Mouse (Mus musculus) stomach, embryonic 14.5 days (tissue): ENCODE data around the gene Slc35b3. TPM values are rescaled to one million over a fixed set of nuclear protein-coding genes. Genes with fewer than 3 reads are reported as not detected.

Experiments
- ATAC-seq: fragments of 200-750 bp; cut with Nextera tagmentation; 2 replicates; pipeline ENCODE4 v1.8.0; 2017; ENCODE audit warnings: low read depth, moderate TSS enrichment; ENCODE audit not compliant: insufficient number of reproducible peaks, insufficient read depth, low FRiP score
- H3K27ac ChIP-seq: fragments of 300-500 bp; sonication (generic); 2 replicates; pipeline ENCODE4 v1.5.1; 2014; ENCODE audit warnings: mild to moderate bottlenecking, low read length, moderate library complexity, mixed read lengths
- H3K27me3 ChIP-seq: fragments of 300-500 bp; sonication (generic); 2 replicates; pipeline ENCODE4 v1.6.1; 2014; ENCODE audit warnings: low read length, control low read depth, mixed read lengths; ENCODE audit not compliant: control insufficient read depth, insufficient read depth
- H3K36me3 ChIP-seq: fragments of 300-500 bp; sonication (generic); 2 replicates; pipeline ENCODE4 v1.6.1; 2014; ENCODE audit warnings: mild to moderate bottlenecking, control low read depth, low read length, moderate library complexity, mixed read lengths; ENCODE audit not compliant: control insufficient read depth, insufficient read depth
- H3K4me1 ChIP-seq: fragments of 300-500 bp; sonication (generic); 2 replicates; pipeline ENCODE4 v1.6.1; 2014; ENCODE audit warnings: low read length, control low read depth, mixed read lengths; ENCODE audit not compliant: control insufficient read depth, insufficient read depth
- H3K4me2 ChIP-seq: fragments of 300-500 bp; sonication (generic); replicated peaks from 2 replicates; pipeline ENCODE4 v1.6.1; 2014; ENCODE audit warnings: low read depth, low read length, control low read depth
- H3K4me3 ChIP-seq: fragments of 300-500 bp; sonication (generic); 2 replicates; pipeline ENCODE4 v1.5.1; 2014; ENCODE audit warnings: low read depth, low read length, control low read depth
- H3K9ac ChIP-seq: fragments of 300-500 bp; sonication (generic); replicated peaks from 2 replicates; pipeline ENCODE4 v1.6.1; 2014; ENCODE audit warnings: low read depth, mild to moderate bottlenecking, control low read depth, low read length, moderate library complexity, mixed read lengths
- H3K9me3 ChIP-seq: fragments of 300-500 bp; sonication (generic); 2 replicates; pipeline ENCODE4 v1.6.1; 2016; ENCODE audit warnings: low read depth, low read length, control low read depth; ENCODE audit not compliant: control insufficient read depth
- WGBS: fragments of 180-500 bp; shearing (Covaris S2); extraction: QIAGEN DNeasy Blood & Tissue Kit; methylation state at CpG from one replicate; pipeline ENCODE4 v1.1.7; 2014; 5-methylcytosine and 5-hydroxymethylcytosine counted together
- polyA plus RNA-seq: library from polyadenylated mRNA; unstranded; fragments of >200 nt; fragmentation: Nextera tagmentation; extraction: Ambion mirVana; gene quantifications from 2 replicates; pipeline ENCODE4 v1.2.1, GENCODE M21; 2014

Gene Slc35b3
- polyA plus RNA-seq, 1 experiment from 2014 or later, result 52.3 TPM

DNA sequence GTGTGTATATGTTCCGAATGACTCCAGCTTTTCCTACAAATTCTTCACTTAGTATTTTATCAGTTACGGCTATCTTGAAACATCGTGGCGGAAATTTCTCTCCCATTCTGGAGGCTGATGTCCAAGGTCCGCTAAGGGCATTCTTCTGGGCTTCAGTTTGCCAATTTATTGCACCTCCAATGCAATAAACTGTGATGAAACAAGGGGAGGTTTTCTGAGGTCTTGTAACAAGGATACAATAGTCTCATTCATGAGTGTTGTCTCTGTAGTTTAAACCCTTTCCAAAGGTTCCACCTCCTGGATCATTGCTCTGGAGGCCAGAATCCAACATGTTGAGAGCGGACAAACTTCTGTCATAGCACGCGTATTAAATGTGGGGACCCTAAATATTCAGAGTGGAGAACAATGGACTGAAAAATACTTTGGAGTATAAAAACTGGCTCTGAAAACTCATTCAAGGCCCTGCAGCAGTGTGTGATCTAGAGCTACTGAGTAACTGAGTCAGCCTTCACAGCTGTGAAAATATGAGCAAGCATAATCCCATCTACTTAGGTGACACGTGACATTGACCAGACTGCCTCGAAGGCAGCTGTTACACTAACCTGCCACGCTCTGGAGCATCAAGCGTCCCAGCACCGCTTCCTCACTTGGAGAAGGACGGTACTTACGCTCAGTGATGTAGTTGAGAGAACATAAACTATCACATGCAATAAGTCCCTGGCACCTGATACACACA, 30.7 kb downstream of the Slc35b3 start:
- H3K4me1 ChIP-seq, result no peaks in the 10 kb centered on the region
- no peak overlapping the region for H3K9ac ChIP-seq
- no peak overlapping the region for H3K4me2 ChIP-seq
- no peak for ATAC-seq
- 93% methylated on average over 15 of the region's 15 CpGs for WGBS
- H3K9me3 ChIP-seq, result no peaks in the 10 kb centered on the region
- no peaks in the 10 kb centered on the region for H3K27me3 ChIP-seq
- no peak overlapping the region for H3K27ac ChIP-seq
- peaks cover 16% of the 10 kb centered on the region for H3K36me3 ChIP-seq
- no peak overlapping the region for H3K4me3 ChIP-seq

DNA sequence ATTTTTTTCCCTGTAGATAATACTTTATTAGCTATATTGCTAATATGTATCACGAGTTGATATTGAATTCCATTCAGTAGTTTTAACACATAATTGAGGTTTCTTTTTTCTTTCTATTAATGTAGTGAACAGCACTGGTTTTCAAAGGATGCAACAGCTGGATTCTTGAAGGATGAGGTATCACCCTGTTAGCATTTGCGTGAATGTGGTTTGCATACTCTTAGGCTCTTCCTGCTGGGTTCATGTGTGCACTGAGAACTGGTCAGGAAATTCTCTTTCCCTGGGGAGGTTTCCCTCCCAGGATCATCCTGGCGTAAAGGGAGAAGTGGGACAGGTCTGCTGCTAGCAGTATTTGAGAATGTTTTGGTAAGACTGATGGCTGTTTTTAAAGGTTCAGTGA, 38.0 kb downstream of the Slc35b3 start:
- H3K27me3 ChIP-seq, result no peaks in the 10 kb centered on the region
- H3K4me2 ChIP-seq, result no peak overlapping the region
- WGBS, result 53% methylated on average over 3 of the region's 3 CpGs
- no peak overlapping the region for H3K9ac ChIP-seq
- no peaks in the 10 kb centered on the region for H3K9me3 ChIP-seq
- no peak overlapping the region for H3K4me3 ChIP-seq
- no peak for ATAC-seq
- H3K27ac ChIP-seq, result no peak overlapping the region
- H3K36me3 ChIP-seq, result no peaks in the 10 kb centered on the region
- H3K4me1 ChIP-seq, result no peaks in the 10 kb centered on the region

DNA sequence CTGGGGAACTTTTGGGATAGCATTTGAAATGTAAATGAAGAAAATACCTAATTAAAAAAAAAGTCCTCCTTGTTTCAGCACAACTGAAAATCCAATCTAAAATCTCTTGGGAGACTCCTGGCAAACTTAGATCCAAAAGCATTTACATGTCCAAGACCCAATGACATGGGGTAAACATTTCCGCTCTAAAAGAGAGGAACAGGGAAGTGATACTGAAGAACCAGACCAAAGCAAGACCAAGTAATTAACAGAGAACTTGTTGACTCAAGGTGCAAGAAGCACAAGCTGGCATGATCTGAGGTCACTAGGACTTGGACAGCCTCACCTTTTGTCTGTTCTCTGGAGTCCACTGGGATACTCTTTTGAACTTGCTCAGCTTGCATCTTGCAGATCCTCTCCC, 39.4 kb downstream of the Slc35b3 start:
- no peak overlapping the region for H3K4me3 ChIP-seq
- ATAC-seq, result no peak
- no peak overlapping the region for H3K27ac ChIP-seq

DNA sequence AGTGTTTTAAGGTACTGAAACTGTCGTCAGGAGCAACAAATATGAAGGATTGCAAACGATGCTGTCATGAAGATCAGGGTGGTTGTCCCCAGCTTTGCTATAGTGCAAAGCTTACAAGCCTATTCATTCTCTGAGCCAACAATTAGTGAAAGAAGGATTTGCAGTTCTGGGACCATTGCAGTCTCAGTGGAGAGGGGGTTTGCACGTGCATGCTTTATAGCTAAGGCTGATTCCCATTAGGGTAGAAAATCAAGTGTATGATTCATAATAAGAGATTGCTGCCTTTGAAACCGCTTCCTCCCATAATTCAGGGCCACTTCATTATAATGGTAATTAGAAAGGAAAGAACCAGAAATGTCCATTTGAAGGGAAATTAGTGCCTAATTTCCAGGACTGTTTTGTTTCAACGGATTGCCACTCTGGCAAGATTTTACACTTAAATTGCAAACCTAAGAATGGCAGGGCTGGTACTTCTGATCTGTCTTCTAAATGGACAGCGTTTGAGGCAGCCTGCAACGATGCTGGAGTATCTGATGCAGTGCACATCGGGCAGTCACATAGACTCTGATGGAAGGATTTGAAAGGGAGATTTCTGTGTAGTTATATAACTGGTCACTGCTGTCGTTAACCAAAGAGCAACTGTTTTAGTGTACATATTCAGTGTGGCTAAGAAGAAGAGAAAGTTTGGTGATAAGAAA, 42.3 kb downstream of the Slc35b3 start:
- no peak overlapping the region for H3K27ac ChIP-seq
- H3K27me3 ChIP-seq, result no peaks in the 10 kb centered on the region
- no peaks in the 10 kb centered on the region for H3K36me3 ChIP-seq
- no peak overlapping the region for H3K4me3 ChIP-seq
- no peak for ATAC-seq
- H3K4me1 ChIP-seq, result no peaks in the 10 kb centered on the region
- no peak overlapping the region for H3K9ac ChIP-seq
- 76% methylated on average over 9 of the region's 9 CpGs for WGBS
- H3K9me3 ChIP-seq, result no peaks in the 10 kb centered on the region
- no peak overlapping the region for H3K4me2 ChIP-seq

More for the DNA sequence above, 39.4 kb downstream of the Slc35b3 start:
- no peaks in the 10 kb centered on the region for H3K9me3 ChIP-seq
- 89% methylated on average over 1 of the region's 1 CpGs for WGBS
- no peak overlapping the region for H3K9ac ChIP-seq
- no peaks in the 10 kb centered on the region for H3K27me3 ChIP-seq
- no peaks in the 10 kb centered on the region for H3K4me1 ChIP-seq
- H3K36me3 ChIP-seq, result no peaks in the 10 kb centered on the region
- no peak overlapping the region for H3K4me2 ChIP-seq

DNA sequence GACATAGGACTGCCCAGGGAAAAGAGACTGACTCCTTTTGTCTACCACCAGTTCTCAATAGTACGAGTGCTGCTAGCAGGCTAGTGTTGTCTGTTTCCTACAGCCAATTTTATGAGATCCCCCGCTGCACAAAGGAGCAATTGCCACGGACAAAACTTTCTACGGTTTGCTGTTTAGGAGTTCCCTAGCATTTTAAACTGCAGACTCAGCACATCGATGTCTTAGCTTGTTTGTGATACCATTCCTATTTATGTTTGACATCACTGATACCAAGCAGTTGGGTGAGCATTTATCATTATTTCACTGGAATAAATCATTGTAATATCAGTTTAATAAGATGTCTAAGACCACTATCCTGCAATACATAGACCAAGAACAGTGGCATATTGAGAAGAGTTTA, 43.1 kb downstream of the Slc35b3 start:
- no peak for ATAC-seq
- no peak overlapping the region for H3K27ac ChIP-seq
- no peaks in the 10 kb centered on the region for H3K9me3 ChIP-seq
- H3K9ac ChIP-seq, result no peak overlapping the region
- no peaks in the 10 kb centered on the region for H3K4me1 ChIP-seq
- H3K4me3 ChIP-seq, result no peak overlapping the region
- 80% methylated on average over 5 of the region's 5 CpGs for WGBS
- no peak overlapping the region for H3K4me2 ChIP-seq
- no peaks in the 10 kb centered on the region for H3K27me3 ChIP-seq
- no peaks in the 10 kb centered on the region for H3K36me3 ChIP-seq

DNA sequence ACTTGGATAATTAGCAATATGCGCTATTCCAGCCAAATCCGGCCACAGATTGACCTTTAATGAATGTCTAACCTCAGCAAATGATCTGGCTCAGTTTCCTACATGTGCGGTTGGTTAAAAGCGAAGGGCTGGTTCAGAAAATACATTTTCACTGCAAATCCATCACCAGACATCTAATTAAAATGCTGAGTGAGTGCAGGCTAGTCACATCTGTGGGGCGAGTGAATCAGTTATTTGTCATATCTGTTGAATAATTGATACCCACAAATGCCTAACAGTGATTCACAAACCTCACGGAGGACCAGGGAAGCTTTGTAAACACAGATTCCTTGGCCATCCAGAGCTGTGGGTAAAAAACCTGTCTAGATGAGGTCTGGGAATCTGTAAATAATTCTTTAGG, 45.9 kb downstream of the Slc35b3 start:
- Histone ChIP-seq H3K9me3 (no peaks in the 10 kb centered on the region), H3K27ac (no peak overlapping the region), H3K4me1 (no peaks in the 10 kb centered on the region), H3K9ac (no peak overlapping the region), H3K4me3 (no peak overlapping the region), H3K27me3 (no peaks in the 10 kb centered on the region), H3K36me3 (no peaks in the 10 kb centered on the region), H3K4me2 (no peak overlapping the region)
- no peak for ATAC-seq
- 79% methylated on average over 6 of the region's 6 CpGs for WGBS

DNA sequence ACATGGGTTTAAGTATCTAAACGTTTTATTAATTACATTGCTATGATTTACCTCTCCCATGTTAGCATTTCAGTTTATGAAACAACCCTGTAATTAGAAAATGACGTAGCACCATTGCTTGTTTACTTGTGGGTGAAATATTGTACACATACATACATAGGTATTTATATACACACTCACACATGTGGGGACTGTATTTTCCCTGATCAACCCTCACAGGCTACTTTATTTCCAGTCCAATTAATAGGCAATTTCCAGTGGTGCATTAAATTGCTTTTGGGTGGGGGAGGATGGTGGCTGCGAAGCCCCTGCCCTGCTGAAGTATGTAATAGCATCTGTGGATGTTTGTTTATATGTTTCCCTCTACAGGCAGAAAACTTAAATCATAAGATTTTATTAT, 68.3 kb downstream of the Slc35b3 start:
- no peak overlapping the region for H3K4me3 ChIP-seq
- H3K4me2 ChIP-seq, result no peak overlapping the region
- ATAC-seq, result no peak
- no peak overlapping the region for H3K9ac ChIP-seq
- no peaks in the 10 kb centered on the region for H3K9me3 ChIP-seq
- no peaks in the 10 kb centered on the region for H3K4me1 ChIP-seq
- no peaks in the 10 kb centered on the region for H3K27me3 ChIP-seq
- no peaks in the 10 kb centered on the region for H3K36me3 ChIP-seq
- no peak overlapping the region for H3K27ac ChIP-seq
- 63% methylated on average over 3 of the region's 3 CpGs for WGBS
